Mouse (Mus musculus) brain, embryonic 14.5 days (tissue): ENCODE results near the gene Bmp8b.

Experiments
- CTCF ChIP-seq: fragments of 200-500 bp; IDR thresholded peaks from 2 replicates; pipeline ENCODE4 v1.5.1; 2012; ENCODE audit warnings: inconsistent platforms, mild to moderate bottlenecking, moderate library complexity, borderline replicate concordance; ENCODE audit not compliant: insufficient read depth, insufficient read length; ENCODE audit errors: extremely low read depth
- POLR2A ChIP-seq: fragments of 200-500 bp; IDR thresholded peaks from 2 replicates; pipeline ENCODE4 v1.6.1; 2012; ENCODE audit warnings: mild to moderate bottlenecking, inconsistent platforms, borderline replicate concordance; ENCODE audit not compliant: poor library complexity, insufficient read depth, insufficient read length, severe bottlenecking; ENCODE audit errors: extremely low read depth

DNA sequence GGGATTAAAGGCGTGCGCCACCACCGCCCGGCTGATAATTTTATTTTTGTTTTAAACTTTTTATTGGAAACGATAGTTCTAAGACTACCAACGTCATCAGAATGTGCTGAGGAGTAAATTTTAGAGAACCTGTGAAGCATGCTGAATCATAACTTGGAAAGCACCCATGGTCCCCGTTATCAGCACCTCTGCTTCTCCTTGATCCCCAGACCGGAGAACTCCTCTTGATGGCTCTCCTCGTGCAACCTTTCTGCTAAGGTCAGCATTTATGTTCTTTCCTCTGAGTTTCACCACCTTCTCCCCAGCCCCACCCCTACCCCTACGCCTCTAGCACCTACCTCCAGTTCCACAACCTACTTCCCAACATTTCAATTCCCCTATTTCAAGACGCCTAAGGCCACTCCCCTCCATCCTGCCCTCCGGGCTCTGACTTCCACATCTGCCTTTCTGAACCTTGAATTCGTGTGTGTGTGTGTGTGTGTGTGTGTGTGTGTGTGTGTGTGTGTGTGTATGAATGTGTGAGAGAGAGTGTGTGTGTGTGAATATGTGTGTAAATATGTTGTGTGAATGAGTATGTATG is 21.6 kb upstream of the Bmp8b start:
- TF ChIP-seq CTCF (no peak), POLR2A (no peak)
